Mouse (Mus musculus) lung, adult 10 weeks (tissue): ENCODE results near the gene Obscn. TPM values are rescaled to one million over a fixed set of nuclear protein-coding genes. Genes with fewer than 3 reads are reported as not detected.

Experiments
- polyA plus RNA-seq: library from polyadenylated mRNA; stranded (reverse); fragments of 350-450 nt; fragmentation: Illumina TruSeq; extraction: RNeasy Lipid Tissue Mini Kit (QIAGEN cat#74804); gene quantifications from one replicate; pipeline ENCODE4 v1.2.3, GENCODE M21; 2014; ENCODE audit warnings: low read depth, low replicate concordance; ENCODE audit not compliant: insufficient read depth

Obscn gene
- 2.4 TPM for polyA plus RNA-seq

GRCm38 (mm10) chr11:59135904-59136452 is at the start of gene Obscn:
Gene Obscn (minus strand): TSS chr11:59136402.

GRCm38 (mm10) chr11:59182864-59183331 is 46.7 kb upstream of the Obscn start, which contains the start of gene Gjc2:
Gene Gjc2 (minus strand): TSS chr11:59183213.

DNA sequence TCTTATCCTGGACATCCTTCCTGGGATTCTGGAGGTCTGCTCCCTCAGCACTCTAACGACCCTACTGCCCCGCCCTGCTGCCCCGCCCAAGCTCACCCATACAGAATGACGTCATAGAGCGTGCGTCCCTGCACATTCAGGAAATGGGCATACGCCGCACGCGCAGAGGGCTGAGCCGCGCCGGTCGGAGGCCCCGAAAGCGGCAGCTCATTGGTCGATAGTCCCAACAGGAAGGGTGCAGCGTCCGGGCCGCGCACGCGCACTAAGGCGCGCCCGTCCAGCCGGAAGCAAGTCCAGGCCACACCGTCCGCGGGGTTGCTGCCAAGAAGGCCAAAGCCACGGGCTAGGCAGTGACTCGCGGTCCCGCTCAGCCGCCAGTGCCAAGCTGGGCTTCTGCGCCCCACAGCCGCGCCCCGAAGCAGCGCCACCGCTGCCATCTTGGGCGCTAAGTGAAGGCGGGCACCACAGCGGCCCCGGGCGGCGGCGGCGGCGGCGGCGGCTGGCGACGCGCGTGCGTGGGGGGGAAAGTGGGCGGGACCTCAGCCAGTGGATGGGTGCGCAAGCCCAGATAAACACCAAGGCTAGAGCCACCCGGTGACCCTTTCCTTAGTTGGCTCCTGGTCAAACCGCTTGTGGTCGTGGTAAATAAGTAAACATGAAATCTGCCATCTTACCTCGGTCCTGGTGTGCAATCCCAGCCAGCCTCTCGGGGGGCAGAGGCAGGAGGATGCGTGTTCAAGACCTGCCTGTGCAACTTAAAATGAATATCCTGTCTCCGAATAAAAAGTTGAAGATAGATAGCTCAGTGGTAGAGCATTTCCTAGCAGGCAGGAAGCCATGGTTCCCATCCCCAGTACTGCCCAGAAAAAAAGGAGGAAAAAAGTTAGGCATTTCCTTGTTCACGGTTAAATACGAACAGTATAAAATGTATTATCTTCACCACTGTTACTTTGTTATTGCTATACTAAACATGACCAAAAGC is 27.3 kb upstream of the Obscn start, which contains the start of gene Iba57:
Iba57 (minus strand) TSS at position 485 of the 982 bp plus-strand sequence.

DNA sequence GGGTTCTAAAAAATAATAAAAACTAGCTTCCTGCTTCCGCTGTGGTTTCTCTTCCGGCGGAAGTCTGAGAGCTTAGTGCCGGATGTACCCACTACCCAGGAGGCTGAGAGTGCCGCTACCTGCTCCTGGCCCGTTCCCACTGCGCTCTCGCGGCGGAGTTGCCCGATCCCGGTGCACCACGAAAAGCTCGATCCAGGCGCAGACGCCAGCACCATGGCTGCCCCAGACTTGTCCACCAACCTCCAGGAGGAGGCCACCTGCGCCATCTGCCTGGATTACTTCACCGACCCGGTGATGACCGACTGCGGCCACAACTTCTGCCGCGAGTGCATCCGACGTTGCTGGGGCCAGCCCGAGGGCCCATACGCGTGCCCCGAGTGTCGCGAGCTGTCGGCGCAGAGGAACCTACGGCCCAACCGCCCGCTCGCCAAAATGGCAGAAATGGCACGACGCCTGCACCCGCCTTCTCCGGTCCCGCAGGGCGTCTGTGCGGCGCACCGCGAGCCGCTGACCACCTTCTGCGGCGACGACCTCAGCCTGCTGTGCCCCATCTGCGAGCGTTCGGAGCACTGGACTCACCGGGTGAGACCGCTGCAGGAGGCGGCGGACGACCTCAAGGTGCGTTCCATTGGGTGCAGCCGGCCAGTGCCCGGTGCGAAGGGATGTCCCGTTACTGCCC is 158.0 kb downstream of the Obscn start, which contains the start of gene Trim11:
Trim11 (plus strand) TSS at position 67 of the 679 bp plus-strand sequence.

DNA sequence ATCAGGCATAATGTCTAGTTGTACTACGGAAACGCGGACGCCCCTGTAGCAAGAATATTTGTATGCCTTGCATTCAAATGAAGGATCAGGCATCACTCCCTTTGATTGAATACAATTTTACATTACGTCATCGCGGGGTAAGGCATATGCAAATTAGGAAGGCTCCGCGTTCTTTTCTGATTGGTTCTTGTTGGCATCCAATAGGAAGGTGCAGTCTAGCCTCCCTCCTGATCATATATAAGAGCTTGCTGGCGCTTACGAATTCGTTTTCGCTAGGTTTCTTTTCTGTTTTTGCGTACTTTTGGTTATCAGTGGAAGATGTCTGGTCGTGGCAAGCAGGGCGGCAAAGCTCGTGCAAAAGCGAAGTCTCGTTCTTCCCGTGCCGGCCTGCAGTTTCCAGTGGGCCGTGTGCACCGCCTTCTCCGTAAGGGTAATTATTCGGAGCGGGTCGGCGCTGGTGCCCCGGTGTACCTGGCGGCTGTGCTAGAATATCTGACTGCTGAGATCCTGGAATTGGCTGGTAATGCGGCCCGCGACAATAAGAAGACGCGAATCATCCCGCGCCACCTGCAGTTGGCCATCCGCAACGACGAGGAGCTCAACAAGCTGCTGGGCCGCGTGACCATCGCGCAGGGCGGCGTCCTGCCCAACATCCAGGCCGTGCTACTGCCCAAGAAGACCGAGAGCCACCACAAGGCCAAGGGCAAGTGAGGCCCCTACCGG is 181.6 kb downstream of the Obscn start, which contains the start of the genes Hist3h2a and Trim17:
Hist3h2a (plus strand) TSS at position 266 of the 723 bp plus-strand sequence.
Trim17 (plus strand) TSS at position 266 of the 723 bp plus-strand sequence.

GRCm38 (mm10) chr11:58948542-58949479 is 187.4 kb downstream of the Obscn start, which contains the start of gene Hist3h2ba:
Gene Hist3h2ba (plus strand): TSS chr11:58948920.

Other genes with a start within 250 kb of the Obscn start
- gene Zfp39, start 232.2 kb downstream of the Obscn start, polyA plus RNA-seq: 2.5 TPM
- gene Btnl10, start 218.5 kb downstream of the Obscn start, polyA plus RNA-seq: not detected
- gene Rnf187, start 197.5 kb downstream of the Obscn start, polyA plus RNA-seq: 90.0 TPM
- gene Hist3h2ba, start 187.5 kb downstream of the Obscn start, polyA plus RNA-seq: 3.0 TPM
- 17.1 TPM for gene Hist3h2a, start 181.7 kb downstream of the Obscn start, polyA plus RNA-seq
- 0.25 TPM for gene Trim17, start 181.7 kb downstream of the Obscn start, polyA plus RNA-seq
- 15.2 TPM for gene Trim11, start 158.3 kb downstream of the Obscn start, polyA plus RNA-seq
- gene Iba57, start 27.3 kb upstream of the Obscn start, polyA plus RNA-seq: 3.3 TPM
- gene Gjc2, start 46.8 kb upstream of the Obscn start, polyA plus RNA-seq: 1.6 TPM
- 119 TPM for gene Guk1, start 55.8 kb upstream of the Obscn start, polyA plus RNA-seq
- gene Mrpl55, start 66.1 kb upstream of the Obscn start, polyA plus RNA-seq: 39.6 TPM
- 19.0 TPM for gene 2310033P09Rik, start 71.9 kb upstream of the Obscn start, polyA plus RNA-seq
- 330 TPM for gene Arf1, start 91.9 kb upstream of the Obscn start, polyA plus RNA-seq
- gene Wnt3a, start 154.3 kb upstream of the Obscn start, polyA plus RNA-seq: 10.4 TPM
- gene Wnt9a, start 170.5 kb upstream of the Obscn start, polyA plus RNA-seq: 3.9 TPM
- not detected for gene Prss38, start 239.3 kb upstream of the Obscn start, polyA plus RNA-seq